Mouse (Mus musculus) C2C12 (cell line): Measurements from ENCODE around the gene Uhrf1bp1.

Experiments used
- CTCF ChIP-seq: IDR thresholded peaks from one replicate; pipeline ENCODE4 v1.5.1; 2011; ENCODE audit not compliant: control insufficient read depth, insufficient read depth, insufficient read length
- MAX ChIP-seq: IDR thresholded peaks from one replicate; pipeline ENCODE4 v1.6.1; 2011; ENCODE audit warnings: mild to moderate bottlenecking, control low read depth
- MYOG ChIP-seq: IDR thresholded peaks from one replicate; pipeline ENCODE4 v1.6.1; 2011; ENCODE audit not compliant: control insufficient read depth, insufficient read length; ENCODE audit errors: extremely low read depth
- USF1 ChIP-seq: IDR thresholded peaks from one replicate; pipeline ENCODE4 v1.6.1; 2011; ENCODE audit warnings: low read depth, mild to moderate bottlenecking, control low read depth, moderate library complexity

GRCm38 (mm10) chr17:27946371-27946770, 90.1 kb downstream of the Uhrf1bp1 start:
- no peak for TF ChIP-seq CTCF
- no peak for TF ChIP-seq MAX
- no peak for TF ChIP-seq MYOG
- no peak for TF ChIP-seq USF1
